In genomic region chr16:31190426-31190825, GRCm38 (mm10) we compare ENCODE assay signal across 26 mouse cellular contexts. TPM values are rescaled to one million over a fixed set of nuclear protein-coding genes. Genes with fewer than 3 reads are reported as not detected.
DNase-seq lines count a peak whose midpoint lies in the region; ATAC-seq lines count a peak whose summit lies in the region.
"Had no signal": no experiment of that assay in that cellular context is flagged by ENCODE, and none has a peak within 500 bp of the region (broad histone marks: within the 10 kb centered on the region; RNA-seq: fewer than 3 reads in every experiment).

No protein-coding gene starts in this region.

- H3K79me2 ChIP-seq in macrophage (ENCODE audit: inconsistent target), result peaks cover 97% of the 10 kb centered on the region

- peaks cover 97% of the 10 kb centered on the region for H3K4me1 ChIP-seq in megakaryocyte, embryonic 14.5 days

- H3K27me3 ChIP-seq in megakaryocyte, embryonic 14.5 days (replicated peaks), result no peaks in the 10 kb centered on the region
- H3K27me3 ChIP-seq: CH12.LX; embryonic facial prominence, embryonic 12.5 days; forebrain, embryonic 12.5 days; Patski had no signal

- no peaks in the 10 kb centered on the region for H3K9me3 ChIP-seq in megakaryocyte, embryonic 14.5 days
- H3K9me3 ChIP-seq: embryonic facial prominence, embryonic 10.5 days; embryonic facial prominence, embryonic 12.5 days; forebrain, embryonic 10.5 days; forebrain, embryonic 12.5 days; G1E had no signal

- peak overlapping the region; percentile 91 for H3K27ac ChIP-seq in macrophage
- H3K27ac ChIP-seq: embryonic facial prominence, embryonic 10.5 days; embryonic facial prominence, embryonic 12.5 days; forebrain, embryonic 10.5 days; forebrain, embryonic 12.5 days had no signal

- H3K4me3 ChIP-seq in megakaryocyte, embryonic 14.5 days (replicated peaks), result peak overlapping the region; percentile 33
- H3K4me3 ChIP-seq in macrophage (ENCODE audit: inconsistent target), result no peak overlapping the region
- H3K4me3 ChIP-seq: embryonic facial prominence, embryonic 10.5 days; embryonic facial prominence, embryonic 12.5 days; erythroblast, embryonic 14.5 days; forebrain, embryonic 10.5 days; forebrain, embryonic 12.5 days had no signal

- H3K36me3 ChIP-seq in megakaryocyte, embryonic 14.5 days (replicated peaks; ENCODE audit: low read length), result peaks cover 6% of the 10 kb centered on the region
- H3K36me3 ChIP-seq in macrophage (ENCODE audit: inconsistent target), result no peaks in the 10 kb centered on the region
- H3K36me3 ChIP-seq: embryonic facial prominence, embryonic 10.5 days; embryonic facial prominence, embryonic 12.5 days; forebrain, embryonic 10.5 days; forebrain, embryonic 12.5 days had no signal

- peak; percentile 62 to 72 for DNase-seq in adrenal gland, adult (ENCODE audit: inconsistent age in 2 of 2, low spot score in 1 of 2)
- DNase-seq in adrenal gland, adult 18-20 months (ENCODE audit: low spot score in 2 of 2), result no peak
- peak; percentile 43 for DNase-seq in adrenal gland, postnatal 14 days
- DNase-seq in adrenal gland, postnatal 10 days, result no peak
- DNase-seq in kidney, postnatal 10 days, result no peak
- DNase-seq: adrenal gland, adult 8-10 months; B cell, adult 2 months; cerebellum, adult 11-12 months; cerebellum, adult 2 months; cerebellum, adult 9-10 months; cerebellum, postnatal 10 days; cerebellum, postnatal 25 days had no signal

- no peak for ATAC-seq in megakaryocyte, adult 5-6 weeks (ENCODE audit: poor library complexity, severe bottlenecking)
- ATAC-seq: CD4-positive, CD25-positive, alpha-beta regulatory T cell, adult 4 months; forebrain, embryonic 14.5 days; forebrain, embryonic 16.5 days; Patski had no signal

- 96% methylated on average over 8 of the region's 8 CpGs for WGBS in macrophage (ENCODE audit: missing documents)

RNA-seq across cellular contexts. Expression of gene Acap2, which starts 10.6 kb away (rescaled TPM):
- total RNA-seq in adrenal gland, adult 18-20 months (2021), result 10 to 100 TPM; 32.0 to 37.3 TPM
- 38.5 and 41.5 TPM in 2 replicates for total RNA-seq in adrenal gland, postnatal 14 days (2021)
- 10 to 100 TPM; 39.0 to 39.1 TPM for total RNA-seq in adrenal gland, postnatal 10 days (2021)
- 1.0 and 2.2 TPM in 2 replicates for polyA plus RNA-seq in megakaryocyte, embryonic 14.5 days (2012; ENCODE audit: insufficient read depth, low replicate concordance)
- total RNA-seq in megakaryocyte, adult 5-6 weeks (2015), result 60.7 and 61.6 TPM in 2 replicates
- 90.0 and 98.9 TPM in 2 replicates for total RNA-seq in megakaryocyte, adult 5-6 weeks (2017)
- total RNA-seq in macrophage (2018; cell fraction: chromatin; rRNA removed), result 100 to 1,000 TPM in 25 of 26 experiments, 10 to 100 TPM in 1; 84.8 to 216 (median 156) TPM
- 10 to 100 TPM; 55.5 to 89.9 (median 80.4) TPM for total RNA-seq in macrophage (2018; cell fraction: cytosol; rRNA removed)
- 100 to 1,000 TPM in 13 of 26 experiments, 10 to 100 TPM in 13; 65.7 to 154 (median 101) TPM for total RNA-seq in macrophage (2018; cell fraction: nucleus; rRNA removed)
- polyA plus RNA-seq in macrophage (2018), result 39.6 to 55.7 TPM (median 44.7 TPM) in 3 replicates

Comparison
In these comparisons a context has a peak if more than half of its experiments do, and no peak if none do; other contexts are left out.
1. DNase-seq: peak in adrenal gland, adult (2 of 2) and adrenal gland, postnatal 14 days (single experiment); none in adrenal gland, adult 18-20 months (0 of 2), adrenal gland, postnatal 10 days (single experiment) and kidney, postnatal 10 days (single experiment).